Mouse (Mus musculus): ENCODE measurements at regions not wholly inside any gene's neighbourhood (a gene's known extent, or its start where the extent isn't known, plus 50 kb on each side); places are given as distances from the start of the nearest gene placed in this dataset.

- no peak for DNase-seq (ENCODE audit: low spot score in 2 of 2)
Measured at GRCm38 (mm10) chr9:61042063-61042462, 247.7 kb downstream of the Uaca start.

GRCm38 (mm10) chr9:61044983-61045382 lies 250.6 kb downstream of the Uaca start:
- DNase-seq (ENCODE audit: low spot score in 2 of 2): no peak

- peak; percentile 60 to 79 for DNase-seq (ENCODE audit: low spot score in 2 of 2)
Measured at GRCm38 (mm10) chr9:61046517-61046916, 252.2 kb downstream of the Uaca start.

- DNase-seq (ENCODE audit: low spot score in 2 of 2): no peak
Measured at GRCm38 (mm10) chr9:61047289-61047688, 252.9 kb downstream of the Uaca start.

DNA sequence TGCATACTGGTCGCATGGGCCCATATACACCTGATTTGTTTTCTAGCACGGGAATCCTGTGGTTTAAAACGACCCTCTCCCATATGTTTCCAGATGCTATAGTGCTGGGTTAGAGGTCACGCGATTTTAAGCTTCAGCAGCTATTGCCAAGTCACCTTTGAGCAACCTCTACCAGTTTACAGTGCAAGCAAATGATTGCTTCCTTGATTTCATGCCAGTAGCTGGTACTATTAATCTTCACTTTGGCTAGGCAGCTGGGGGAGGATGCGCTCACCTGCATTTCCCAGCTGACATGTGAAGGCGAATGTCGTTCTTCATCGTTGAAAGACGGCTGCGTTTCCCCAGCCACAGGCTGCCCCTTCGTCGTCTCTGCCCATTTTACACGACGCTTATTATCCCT lies 254.2 kb downstream of the Uaca start:
- no peak for DNase-seq (ENCODE audit: low spot score in 2 of 2)

- DNase-seq (ENCODE audit: low spot score in 2 of 2): no peak
Measured at GRCm38 (mm10) chr9:61052621-61053020, 258.3 kb downstream of the Uaca start.

- peak in 1 of 2 experiments; percentile 15 for DNase-seq (ENCODE audit: low spot score in 2 of 2)
Measured at GRCm38 (mm10) chr9:61054427-61054826, 260.1 kb downstream of the Uaca start.

DNA sequence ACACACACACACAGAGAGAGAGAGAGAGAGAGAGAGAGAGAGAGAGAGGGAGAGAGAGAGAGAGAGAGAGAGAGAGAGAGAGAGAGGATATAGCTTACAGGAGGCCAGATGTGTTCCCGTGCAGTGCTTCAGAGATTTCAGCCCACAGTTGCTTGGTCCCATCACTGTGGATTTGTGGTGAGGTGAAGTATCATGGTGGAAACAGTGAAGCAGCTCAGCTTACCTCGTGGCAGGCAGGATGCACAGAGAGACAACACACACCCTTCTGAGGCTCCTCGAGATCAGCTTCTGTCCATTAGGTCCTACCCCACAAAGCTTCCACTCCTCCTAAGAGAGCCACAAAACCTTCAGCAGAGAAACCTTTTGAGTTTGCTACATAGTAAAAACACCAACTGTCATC lies 261.1 kb downstream of the Uaca start:
- no peak for DNase-seq (ENCODE audit: low spot score in 2 of 2)

- DNase-seq (ENCODE audit: low spot score in 2 of 2): peak in 1 of 2 experiments; percentile 8
Measured at GRCm38 (mm10) chr9:61055928-61056730, 261.8 kb downstream of the Uaca start.

DNA sequence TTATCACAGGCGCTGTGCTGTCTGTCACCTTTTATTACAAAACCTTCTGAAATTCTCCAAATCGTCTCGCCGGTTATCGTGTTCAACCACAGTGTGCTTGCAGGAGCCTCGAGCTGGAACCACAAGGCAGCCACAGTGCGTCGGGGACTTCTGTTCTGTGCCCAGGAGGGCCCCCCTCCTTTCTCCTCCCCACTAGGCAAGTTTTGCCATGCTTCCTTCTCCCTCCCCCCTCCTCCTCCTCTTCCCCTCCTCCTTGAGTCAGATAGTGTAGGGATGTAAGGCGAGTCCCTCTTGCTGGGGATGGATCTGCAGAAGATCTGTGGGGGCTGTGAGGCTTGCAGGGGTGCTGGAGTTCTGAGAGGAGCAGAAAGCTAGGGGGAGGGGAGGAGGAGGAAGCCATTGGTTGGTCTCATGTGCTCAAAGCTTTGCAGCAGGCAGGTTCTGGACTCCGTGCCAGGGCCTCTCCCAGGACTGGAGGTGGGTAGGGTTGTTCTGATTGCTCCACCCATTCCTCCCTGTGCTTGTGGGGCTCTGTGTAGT lies 262.5 kb downstream of the Uaca start:
- DNase-seq (ENCODE audit: low spot score in 2 of 2): peak in 1 of 2 experiments; percentile 23

- DNase-seq (ENCODE audit: low spot score in 2 of 2): no peak
Measured at GRCm38 (mm10) chr9:61059225-61059624, 264.9 kb downstream of the Uaca start.

DNA sequence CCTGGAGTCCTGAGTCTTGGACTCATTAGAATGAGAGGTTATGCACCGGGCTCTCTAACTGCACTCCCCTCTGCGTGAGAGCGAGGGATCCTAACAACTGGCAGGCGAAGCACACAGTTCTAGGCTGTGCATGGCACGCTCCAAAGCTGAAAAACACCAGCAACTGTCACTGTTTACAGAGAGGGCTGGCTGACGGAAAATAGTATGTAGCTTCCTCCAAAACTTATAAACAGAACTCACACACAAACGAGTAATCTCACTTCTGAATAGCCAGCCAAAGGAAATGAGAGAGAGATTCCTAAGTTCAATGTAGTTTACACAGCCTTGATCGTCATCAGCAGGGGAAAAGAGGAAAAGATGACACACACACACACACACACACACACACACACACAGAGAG lies 266.6 kb downstream of the Uaca start:
- DNase-seq (ENCODE audit: low spot score in 2 of 2): no peak

GRCm38 (mm10) chr9:61064714-61065305 lies 270.5 kb downstream of the Uaca start:
- no peak for DNase-seq (ENCODE audit: low spot score in 2 of 2)

DNA sequence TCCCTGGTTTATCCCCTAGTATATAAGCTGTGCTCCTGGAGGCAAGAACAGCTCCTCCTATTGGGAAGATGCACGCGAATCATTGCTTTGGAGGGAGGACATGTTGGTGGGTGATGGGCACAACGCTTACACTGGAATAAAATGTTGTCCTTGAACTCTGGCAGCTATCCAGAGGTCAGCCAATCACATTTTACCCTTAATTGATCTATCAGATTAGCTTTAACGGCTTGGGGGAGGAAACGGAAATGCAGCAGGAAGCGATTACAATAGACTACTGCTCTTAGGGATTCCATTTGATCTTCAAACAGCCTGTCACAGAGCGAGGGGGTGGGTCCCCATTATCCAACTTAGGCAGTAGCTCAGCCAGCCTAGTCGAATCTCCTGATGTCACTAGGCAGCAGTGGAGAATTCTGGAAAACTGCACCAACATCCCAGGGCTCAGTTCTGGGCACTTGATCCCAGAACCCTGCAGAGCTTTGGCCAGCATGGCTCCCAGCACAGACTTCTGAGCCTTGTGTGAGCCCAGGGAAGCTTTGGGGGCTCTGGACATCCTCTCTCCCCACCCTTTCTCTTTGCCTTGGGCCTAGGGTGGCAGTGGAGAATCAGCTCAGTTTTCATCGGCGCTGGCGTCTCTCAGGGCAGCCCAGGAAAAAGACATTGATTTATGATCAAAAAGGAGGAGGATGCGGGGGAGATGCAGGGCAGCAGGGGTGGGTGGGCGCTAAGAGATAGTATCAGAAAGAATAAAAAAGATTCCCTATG lies 275.4 kb downstream of the Uaca start:
- DNase-seq (ENCODE audit: low spot score in 2 of 2): no peak

- DNase-seq (ENCODE audit: low spot score in 2 of 2): no peak
Measured at GRCm38 (mm10) chr9:61070315-61070707, 276.0 kb downstream of the Uaca start.

DNA sequence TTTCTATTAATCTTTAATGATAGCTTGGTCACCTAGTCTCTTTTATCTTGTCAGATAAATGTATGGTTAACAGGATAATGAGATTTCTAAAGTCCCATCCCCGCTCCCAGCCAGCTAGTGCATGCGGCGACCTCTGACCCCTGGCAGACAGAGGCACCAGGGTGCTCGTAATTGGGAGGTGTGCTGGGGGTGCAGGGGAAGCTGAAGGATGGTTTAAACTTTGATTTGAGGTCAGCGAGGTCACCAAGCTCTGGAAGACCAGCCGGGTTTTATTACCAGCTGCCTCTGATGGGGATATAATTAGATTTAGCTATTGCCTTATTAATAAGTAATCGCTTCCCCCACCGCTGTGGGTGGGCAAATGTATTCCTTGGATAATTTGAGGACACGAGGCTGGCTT lies 276.5 kb downstream of the Uaca start:
- DNase-seq (ENCODE audit: low spot score in 2 of 2): no peak

DNA sequence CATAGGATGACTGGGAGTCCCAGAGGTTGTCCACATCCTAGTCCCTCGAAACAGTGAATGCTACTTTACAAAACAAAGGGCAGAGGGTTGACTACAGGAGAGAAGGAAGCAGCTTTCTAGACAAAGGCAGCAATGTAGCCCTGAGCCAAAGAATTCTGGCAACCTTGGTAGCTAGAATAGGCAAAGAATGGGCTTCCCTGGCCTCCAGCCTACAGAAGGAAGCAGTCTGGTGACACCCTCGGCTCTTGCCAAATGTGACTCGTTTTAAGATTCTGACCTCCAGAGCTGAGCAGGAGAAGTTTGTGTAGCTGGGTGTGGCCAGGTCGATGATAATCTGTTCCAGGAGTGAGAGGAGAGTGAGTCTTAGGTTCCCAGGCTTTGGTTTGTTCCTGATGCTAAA lies 279.1 kb downstream of the Uaca start:
- no peak for DNase-seq (ENCODE audit: low spot score in 2 of 2)

DNA sequence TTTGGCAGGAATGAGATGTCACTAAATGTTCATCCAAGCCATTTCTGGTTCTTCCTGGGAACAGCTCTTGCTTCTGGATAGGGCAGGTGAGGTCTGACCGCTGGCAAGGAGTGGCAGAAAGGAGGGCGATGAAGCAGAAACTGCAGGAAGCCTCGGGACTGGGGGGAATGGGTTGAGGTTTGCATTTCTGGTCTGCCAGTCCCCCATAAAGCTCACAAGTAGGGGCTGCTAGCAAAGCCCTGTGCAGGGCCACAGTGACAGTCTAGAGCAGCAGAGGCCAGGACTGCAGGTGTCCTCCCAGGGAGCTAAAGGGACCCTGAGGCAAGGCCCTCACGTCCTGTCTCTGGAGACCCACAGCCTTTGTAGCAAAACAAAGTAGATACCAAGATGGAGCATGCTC lies 280.7 kb downstream of the Uaca start:
- DNase-seq (ENCODE audit: low spot score in 2 of 2): no peak

DNA sequence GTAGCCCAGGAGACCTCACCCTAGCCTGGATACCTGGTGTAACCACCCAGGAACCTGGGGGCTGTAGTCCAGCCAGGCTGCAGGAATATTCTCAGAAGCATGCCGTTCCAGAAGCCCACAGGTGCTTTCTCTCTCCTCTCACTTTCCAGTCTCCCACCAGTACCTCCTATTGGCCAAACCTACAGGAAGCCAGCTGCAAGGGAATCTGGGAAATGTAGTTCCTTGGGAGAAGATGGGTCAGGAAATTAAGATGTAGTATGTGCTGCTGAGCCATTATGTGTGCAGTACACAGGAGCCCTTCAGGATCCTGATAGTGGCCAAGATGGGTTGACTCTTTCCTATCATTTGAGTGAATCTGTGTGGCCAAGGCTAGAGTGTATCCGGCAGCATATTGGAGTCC lies 282.8 kb downstream of the Uaca start:
- DNase-seq (ENCODE audit: low spot score in 2 of 2): no peak

DNA sequence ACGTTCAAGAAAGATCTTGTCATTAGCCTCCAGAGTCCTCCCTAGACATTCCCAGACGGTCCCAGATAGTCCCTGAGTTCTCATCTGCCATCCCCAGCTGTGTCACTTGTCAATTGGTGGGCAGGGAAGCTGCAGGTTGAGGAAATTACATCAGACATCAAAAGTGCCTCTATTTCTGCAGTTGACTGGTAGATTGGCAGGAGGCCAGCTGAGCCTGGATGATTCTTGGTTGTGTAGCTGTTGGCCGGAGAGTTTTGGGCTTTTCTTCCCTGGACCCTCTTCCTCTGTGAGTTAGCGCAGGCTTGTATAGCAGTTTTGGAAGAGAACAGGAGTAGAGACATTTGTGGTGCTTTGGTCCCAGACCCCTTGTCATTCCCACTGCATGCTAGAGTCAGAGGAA lies 283.5 kb downstream of the Uaca start:
- no peak for DNase-seq (ENCODE audit: low spot score in 2 of 2)

DNA sequence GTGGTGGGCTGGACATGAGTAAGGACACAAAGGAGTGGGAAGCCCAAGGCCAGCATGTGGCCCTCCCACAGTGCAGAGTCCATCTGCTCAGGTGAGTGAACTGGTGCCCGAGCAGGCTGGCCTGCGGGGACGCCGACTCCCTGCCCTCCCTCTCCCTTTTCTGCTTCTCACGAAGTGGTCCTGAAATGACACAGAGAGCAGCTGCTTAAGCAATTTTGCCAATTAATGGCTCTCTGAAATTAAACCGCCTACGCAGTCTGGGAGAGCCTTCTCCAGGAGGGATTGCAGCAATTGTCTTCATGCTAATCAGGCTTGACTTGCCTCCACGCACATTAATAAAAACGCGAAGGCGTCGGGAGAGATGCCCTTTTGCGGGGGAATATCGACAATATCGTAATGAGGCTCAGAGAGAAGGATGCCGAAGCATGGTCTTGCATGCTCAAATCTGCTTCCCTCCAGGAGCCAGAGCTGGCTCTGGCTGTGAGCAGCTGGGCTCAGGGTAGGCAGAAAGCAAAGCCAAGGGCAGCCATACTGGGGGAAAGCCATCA lies 287.2 kb downstream of the Uaca start:
- DNase-seq (ENCODE audit: low spot score in 2 of 2): peak; percentile 55 to 59
